Mouse (Mus musculus): ENCODE measurements around the gene Fuom. TPM values are rescaled to one million over a fixed set of nuclear protein-coding genes. Genes with fewer than 3 reads are reported as not detected.

Fuom gene
- polyA plus RNA-seq, 1 experiment from 2014 or later = 37.6 TPM

DNA sequence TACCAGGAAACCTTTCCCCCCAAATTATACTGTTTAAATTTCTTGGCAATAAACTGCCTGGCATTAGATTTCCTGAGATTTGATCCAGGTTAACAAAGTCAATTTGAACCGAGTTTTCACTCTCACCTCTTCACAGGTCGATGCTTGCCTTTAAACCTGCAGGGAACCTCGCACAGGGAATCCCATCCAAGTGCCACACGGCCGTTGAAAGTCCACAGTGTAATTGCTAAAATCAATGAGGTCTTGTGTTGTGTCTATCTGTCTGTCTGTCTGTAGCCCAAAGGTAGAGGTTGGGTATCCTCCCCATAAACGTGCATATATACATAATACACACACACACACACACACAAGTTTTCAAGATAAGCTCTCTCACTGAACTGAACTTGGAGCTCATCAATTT lies 34.8 kb downstream of the Fuom start:
- 75% methylated on average over 6 of the region's 6 CpGs for WGBS
- Histone ChIP-seq H3K27me3 (peaks cover 19% of the 10 kb centered on the region; the same call in 1 of the 2 replicates), H3K9me3 (no peaks in the 10 kb centered on the region), H3K4me1 (replicated peaks) (no peaks in the 10 kb centered on the region), H3K4me3 (no peak overlapping the region), H3K4me2 (no peak overlapping the region), H3K9ac (no peak overlapping the region), H3K27ac (replicated peaks) (no peak overlapping the region), H3K36me3 (peaks cover 21% of the 10 kb centered on the region; the same call in 1 of the 2 replicates)
- no peak for ATAC-seq (ENCODE audit: low FRiP score, low read depth)

DNA sequence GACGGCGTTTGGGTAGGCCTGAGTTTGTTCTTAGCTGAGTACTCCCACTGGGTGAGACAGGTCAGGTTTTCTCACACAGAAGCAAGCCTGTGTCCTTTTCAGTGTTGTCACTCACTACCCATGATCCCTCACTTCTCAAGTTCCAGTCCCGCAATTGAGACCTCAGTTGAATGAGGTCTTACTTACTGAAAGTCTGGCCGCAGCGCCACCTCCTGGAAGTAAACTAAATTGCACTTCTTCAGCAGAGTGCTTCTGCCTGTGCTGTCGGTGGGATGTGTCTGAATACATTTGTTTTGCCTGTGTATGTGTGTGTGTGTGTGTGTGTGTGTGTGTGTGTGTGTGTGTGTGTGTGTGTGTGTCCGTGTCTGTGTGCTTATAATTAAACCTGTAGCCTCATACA lies 39.1 kb downstream of the Fuom start:
- Histone ChIP-seq H3K27me3 (peaks cover 15% of the 10 kb centered on the region; the same call in 1 of the 2 replicates), H3K27ac (replicated peaks) (no peak overlapping the region)
- WGBS = 16% methylated on average over 7 of the region's 7 CpGs

DNA sequence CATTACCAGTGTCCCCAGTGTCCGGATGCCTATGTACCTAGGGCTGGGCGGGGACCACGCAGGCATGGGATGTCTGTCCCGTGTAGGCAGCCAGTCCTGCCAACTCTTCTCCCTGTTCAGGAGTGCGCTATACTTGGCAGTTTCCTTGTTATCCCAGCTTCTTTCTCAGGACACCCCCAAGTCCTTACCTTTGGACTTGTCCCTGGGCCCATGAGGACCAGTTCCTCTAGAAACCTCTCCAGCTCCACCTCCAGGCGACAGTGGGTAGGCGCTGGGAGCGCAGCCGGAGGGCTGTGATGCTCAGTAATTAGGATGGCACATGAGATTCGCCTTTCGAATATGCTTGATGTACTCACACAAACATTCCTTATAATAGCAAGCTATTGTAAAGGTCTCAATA lies 39.9 kb downstream of the Fuom start:
- Histone ChIP-seq H3K4me3 (no peak overlapping the region), H3K4me2 (no peak overlapping the region), H3K27me3 (peaks cover 15% of the 10 kb centered on the region; the same call in 1 of the 2 replicates), H3K4me1 (replicated peaks) (peaks cover 42% of the 10 kb centered on the region), H3K9me3 (no peaks in the 10 kb centered on the region), H3K27ac (replicated peaks) (no peak overlapping the region), H3K9ac (no peak overlapping the region), H3K36me3 (no peaks in the 10 kb centered on the region)
- 0 out of 2 replicates have a peak, but pooled peaks have one; percentile 5 for ATAC-seq (ENCODE audit: low FRiP score, low read depth)
- WGBS = 9% methylated on average over 11 of the region's 11 CpGs

More for the DNA sequence above, 39.1 kb downstream of the Fuom start:
- Histone ChIP-seq H3K9ac (no peak overlapping the region), H3K4me3 (no peak overlapping the region), H3K9me3 (no peaks in the 10 kb centered on the region), H3K36me3 (no peaks in the 10 kb centered on the region), H3K4me1 (replicated peaks) (peaks cover 36% of the 10 kb centered on the region), H3K4me2 (no peak overlapping the region)
- no peak for ATAC-seq (ENCODE audit: low FRiP score, low read depth)

DNA sequence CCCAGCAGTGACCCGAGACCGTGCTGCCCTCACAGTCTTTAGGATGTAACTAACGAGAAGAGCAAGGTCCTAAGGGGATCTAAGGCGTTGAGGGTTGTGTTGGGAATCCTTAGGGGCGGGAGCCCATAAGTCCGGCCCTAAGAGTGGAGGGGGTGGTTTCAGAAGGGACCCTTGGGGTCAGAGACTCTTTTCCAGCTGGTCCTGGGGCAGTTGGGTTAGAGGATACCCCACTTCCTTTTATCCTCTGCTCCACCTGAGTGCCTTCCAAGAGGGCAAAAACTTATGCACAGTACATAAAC lies 40.5 kb downstream of the Fuom start:
- ATAC-seq (ENCODE audit: low FRiP score, low read depth) = peak; percentile 3; the same call in 1 of the 2 replicates
- H3K9me3 ChIP-seq = no peaks in the 10 kb centered on the region
- peaks cover 46% of the 10 kb centered on the region for H3K4me1 ChIP-seq (replicated peaks)
- H3K4me3 ChIP-seq = peak overlapping the region; percentile 40
- no peaks in the 10 kb centered on the region for H3K36me3 ChIP-seq
- H3K27me3 ChIP-seq = peaks cover 15% of the 10 kb centered on the region; the same call in 1 of the 2 replicates
- H3K4me2 ChIP-seq = peak overlapping the region; percentile 91
- no peak overlapping the region for H3K27ac ChIP-seq (replicated peaks)
- WGBS = 3% methylated on average over 6 of the region's 6 CpGs
- H3K9ac ChIP-seq = peak overlapping the region; percentile 55; the same call in 1 of the 2 replicates

DNA sequence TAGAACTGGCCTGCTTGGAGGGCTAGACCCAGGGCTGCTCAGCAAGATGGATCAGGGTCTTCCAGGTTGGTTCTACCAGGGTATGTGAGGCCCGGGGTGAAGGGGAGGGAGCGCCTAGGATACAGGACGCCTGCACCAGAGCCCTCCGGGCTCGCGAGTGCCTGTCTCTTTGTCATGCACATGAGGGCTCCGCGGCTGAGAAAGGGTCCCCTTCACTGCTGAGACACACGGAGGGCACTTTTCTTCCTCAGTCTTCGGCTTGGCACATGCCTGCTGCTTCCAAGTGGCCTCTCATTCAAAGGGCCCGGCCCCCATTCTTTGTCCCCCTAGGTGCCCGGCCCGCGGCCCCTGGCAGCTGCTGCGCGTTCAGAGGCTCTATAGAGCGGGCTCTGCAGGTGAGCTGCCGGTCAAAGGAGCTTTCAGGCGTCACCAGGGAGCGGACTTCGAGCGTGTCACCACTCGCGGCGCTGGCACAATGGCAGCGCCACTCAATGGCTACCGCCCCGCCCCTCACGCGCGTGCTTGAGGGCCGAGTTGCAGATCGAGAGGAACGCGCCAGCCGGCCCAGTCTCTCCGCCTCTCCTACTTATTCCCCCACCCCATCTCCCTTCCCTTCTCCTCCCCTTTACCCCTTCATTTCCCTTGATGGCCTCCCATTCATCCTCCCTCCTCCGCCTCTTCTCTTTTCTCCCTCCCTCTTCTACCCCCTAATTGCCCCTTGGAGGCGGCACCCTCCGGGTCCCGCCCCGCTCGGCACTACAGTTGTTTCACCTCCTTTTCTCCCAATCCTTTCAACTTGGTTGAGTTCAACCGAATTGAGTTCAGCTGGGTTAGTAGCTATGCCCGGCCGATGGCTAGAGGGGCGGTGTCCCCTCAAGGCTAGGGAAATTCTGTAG lies 41.1 kb downstream of the Fuom start:
- Histone ChIP-seq H3K27me3 (peaks cover 15% of the 10 kb centered on the region; the same call in 1 of the 2 replicates), H3K4me1 (replicated peaks) (peaks cover 46% of the 10 kb centered on the region), H3K4me2 (peak overlapping the region; percentile 91), H3K9ac (peak overlapping the region; percentile 55), H3K36me3 (no peaks in the 10 kb centered on the region), H3K4me3 (peak overlapping the region; percentile 40), H3K27ac (replicated peaks) (peak overlapping the region; percentile 42; the same call in 1 of the 2 replicates), H3K9me3 (no peaks in the 10 kb centered on the region)
- WGBS = 1% methylated on average over 47 of the region's 47 CpGs
- peak; percentile 62 for ATAC-seq (ENCODE audit: low FRiP score, low read depth)

DNA sequence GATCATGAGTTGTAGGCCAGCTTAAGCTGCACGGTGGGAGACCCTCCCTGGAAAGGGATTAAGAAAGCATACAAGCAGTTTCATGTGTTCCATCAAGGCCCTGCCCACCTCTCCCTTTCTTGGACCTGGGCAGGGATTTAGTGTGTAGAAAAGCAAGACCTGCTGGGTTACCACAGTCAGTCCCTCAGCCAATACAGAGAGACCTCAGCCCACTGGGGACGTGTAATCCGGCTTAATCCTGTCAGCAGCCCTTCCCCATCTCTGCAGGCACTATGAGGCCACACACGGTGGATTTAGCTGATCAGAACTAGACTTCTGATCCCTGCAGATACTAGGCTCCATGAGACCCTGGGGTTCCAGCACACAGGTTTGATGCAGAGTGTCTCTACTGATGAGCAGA lies 42.6 kb downstream of the Fuom start:
- H3K9me3 ChIP-seq = no peaks in the 10 kb centered on the region
- 19% methylated on average over 4 of the region's 4 CpGs for WGBS
- peaks cover 46% of the 10 kb centered on the region for H3K4me1 ChIP-seq (replicated peaks)
- no peak overlapping the region for H3K4me2 ChIP-seq
- no peak overlapping the region for H3K9ac ChIP-seq
- H3K36me3 ChIP-seq = no peaks in the 10 kb centered on the region
- H3K4me3 ChIP-seq = no peak overlapping the region
- no peak for ATAC-seq (ENCODE audit: low FRiP score, low read depth)
- peaks cover 9% of the 10 kb centered on the region; the same call in 1 of the 2 replicates for H3K27me3 ChIP-seq
- H3K27ac ChIP-seq (replicated peaks) = no peak overlapping the region

DNA sequence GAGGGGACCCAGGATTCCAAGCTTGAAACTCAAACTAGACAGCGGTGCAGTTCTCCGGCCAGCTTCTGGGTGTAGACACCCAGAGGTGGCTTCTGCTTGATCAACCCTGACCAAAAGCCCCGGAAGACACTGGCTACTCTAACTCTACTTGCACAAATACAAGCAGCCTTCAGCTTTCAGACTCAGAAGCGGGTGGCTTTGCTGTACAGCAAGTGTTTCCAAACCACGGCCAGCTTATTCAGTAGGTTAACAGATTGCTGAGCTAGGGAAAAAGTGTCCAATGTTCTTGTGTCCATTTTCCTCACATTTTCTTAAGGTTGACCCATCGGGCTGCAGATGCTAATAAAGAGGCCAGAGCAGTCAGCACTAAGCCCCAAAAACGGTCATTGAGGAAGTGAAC lies 43.7 kb downstream of the Fuom start:
- 5% methylated on average over 7 of the region's 7 CpGs for WGBS
- H3K4me1 ChIP-seq (replicated peaks) = peaks cover 46% of the 10 kb centered on the region
- no peak for ATAC-seq (ENCODE audit: low FRiP score, low read depth)

DNA sequence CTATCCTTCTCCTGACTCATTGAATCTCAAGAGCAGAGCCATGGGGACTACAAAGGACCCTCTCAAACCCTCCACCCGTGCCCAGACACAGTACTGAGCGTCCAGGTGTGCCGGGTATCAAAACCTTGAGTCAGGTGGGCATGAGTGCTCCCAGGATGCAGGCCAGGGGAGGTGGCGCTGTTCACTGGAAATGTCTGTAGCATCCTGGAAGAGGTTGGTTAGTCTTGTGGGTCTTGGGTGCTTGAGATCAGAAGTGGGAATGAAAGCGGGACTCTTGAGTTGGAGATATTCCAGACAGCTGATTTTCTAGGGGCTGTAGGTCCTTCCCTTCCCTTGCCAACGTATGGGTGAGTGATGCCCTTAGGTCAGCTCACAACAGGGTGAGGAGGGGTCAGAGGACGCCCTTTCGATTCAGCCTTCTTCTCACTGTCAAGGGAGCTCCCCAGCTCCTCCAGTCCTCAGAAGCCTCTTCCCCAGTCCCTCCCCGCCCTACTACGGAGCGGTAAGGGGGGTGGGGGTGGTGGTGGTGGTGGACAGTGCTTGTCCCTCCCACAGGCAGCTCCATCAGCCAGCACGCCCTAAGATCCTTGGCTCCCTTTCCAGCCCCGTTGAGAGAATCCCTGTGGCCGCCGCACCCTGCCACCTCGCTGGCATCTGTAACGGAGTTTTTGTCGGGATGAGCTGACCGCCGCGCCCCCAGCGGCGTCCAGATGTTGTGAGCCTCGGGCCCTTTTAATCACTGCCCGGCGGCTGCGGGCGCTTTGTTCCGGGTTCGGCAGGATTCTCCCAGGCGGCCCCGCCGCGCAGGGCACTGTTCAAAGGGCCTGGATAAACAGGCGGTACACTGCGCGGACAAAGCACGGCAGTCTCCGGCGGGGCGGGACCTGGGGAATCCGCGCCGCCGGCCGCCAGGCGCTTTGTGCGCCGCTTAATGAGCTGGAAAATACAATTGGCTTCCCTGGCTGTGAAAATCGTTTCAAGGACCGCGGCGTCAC lies 44.5 kb downstream of the Fuom start:
- H3K4me2 ChIP-seq = peak overlapping the region; percentile 91
- peak; percentile 79 for ATAC-seq (ENCODE audit: low FRiP score, low read depth)
- H3K9me3 ChIP-seq = no peaks in the 10 kb centered on the region
- peak overlapping the region; percentile 89 for H3K27ac ChIP-seq (replicated peaks)
- peaks cover 5% of the 10 kb centered on the region; the same call in 1 of the 2 replicates for H3K27me3 ChIP-seq
- peaks cover 46% of the 10 kb centered on the region for H3K4me1 ChIP-seq (replicated peaks)
- peak overlapping the region; percentile 82 for H3K9ac ChIP-seq
- H3K4me3 ChIP-seq = peak overlapping the region; percentile 54
- no peaks in the 10 kb centered on the region for H3K36me3 ChIP-seq
- 2% methylated on average over 53 of the region's 53 CpGs for WGBS

More for the DNA sequence above, 43.7 kb downstream of the Fuom start:
- Histone ChIP-seq H3K27me3 (peaks cover 6% of the 10 kb centered on the region; the same call in 1 of the 2 replicates), H3K4me3 (peak overlapping the region; percentile 54), H3K9ac (peak overlapping the region; percentile 82), H3K4me2 (peak overlapping the region; percentile 91), H3K9me3 (no peaks in the 10 kb centered on the region), H3K27ac (replicated peaks) (peak overlapping the region; percentile 89), H3K36me3 (no peaks in the 10 kb centered on the region)

DNA sequence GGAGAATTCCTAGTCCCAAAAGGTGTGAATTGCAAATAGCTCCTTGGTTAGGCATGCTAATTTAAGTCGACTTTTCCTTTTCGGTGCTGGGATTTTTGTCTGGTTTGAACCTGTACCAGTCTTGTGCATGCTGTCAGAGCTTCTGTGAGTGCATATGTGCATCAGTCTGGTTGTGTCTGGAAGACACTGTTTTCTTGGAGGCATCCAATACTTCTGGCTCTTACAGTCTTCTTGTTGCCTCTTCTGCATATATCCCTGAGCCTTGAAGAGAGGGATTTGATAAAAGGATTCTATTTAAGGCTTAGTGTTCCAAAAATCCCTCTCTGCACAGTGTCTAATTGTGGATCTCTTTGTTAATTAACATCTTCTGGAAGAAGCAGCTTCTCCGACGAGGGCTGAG lies 48.1 kb downstream of the Fuom start:
- 80% methylated on average over 4 of the region's 4 CpGs for WGBS

DNA sequence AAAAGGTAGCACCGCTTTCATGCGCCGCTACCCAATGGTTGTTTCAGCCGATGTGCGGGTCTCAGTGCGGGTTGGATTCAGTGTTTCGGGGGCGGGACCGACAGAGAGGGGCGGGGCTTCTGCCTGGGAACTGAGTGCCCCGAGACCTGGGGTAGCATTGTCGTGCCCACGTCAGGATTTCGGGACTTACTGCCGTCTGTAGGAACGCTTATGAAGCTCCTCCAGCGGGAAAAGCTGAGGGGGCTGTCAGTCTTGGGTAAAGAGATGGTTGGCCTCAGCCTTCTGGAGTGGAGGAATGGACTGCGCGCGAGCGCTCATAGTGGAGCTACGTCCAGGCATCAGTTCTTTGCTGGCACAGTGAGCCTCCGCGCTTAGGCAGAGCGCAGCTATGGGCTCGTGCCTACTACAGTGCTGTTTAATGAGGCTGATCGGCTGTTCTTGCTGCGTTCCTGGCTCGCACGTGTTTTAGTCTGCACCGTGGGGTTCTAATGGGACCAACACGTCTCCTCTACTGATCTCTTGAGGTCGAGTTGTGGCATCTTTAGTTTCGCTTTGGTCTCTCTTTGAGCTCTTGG lies 53.0 kb downstream of the Fuom start:
- ATAC-seq (ENCODE audit: low FRiP score, low read depth) = peak; percentile 88
- Histone ChIP-seq H3K9me3 (no peaks in the 10 kb centered on the region), H3K4me3 (peak overlapping the region; percentile 52), H3K27ac (replicated peaks) (0 out of 2 replicates have a peak overlapping the region, but pooled peaks have one; percentile 1), H3K9ac (peak overlapping the region; percentile 49), H3K4me2 (peak overlapping the region; percentile 79), H3K27me3 (peaks cover 69% of the 10 kb centered on the region), H3K36me3 (no peaks in the 10 kb centered on the region), H3K4me1 (replicated peaks) (peaks cover 26% of the 10 kb centered on the region)
- under 1% methylated on average over 34 of the region's 34 CpGs for WGBS

More for the DNA sequence above, 48.1 kb downstream of the Fuom start:
- no peaks in the 10 kb centered on the region for H3K9me3 ChIP-seq
- H3K27me3 ChIP-seq = peaks cover 34% of the 10 kb centered on the region
- no peak for ATAC-seq (ENCODE audit: low FRiP score, low read depth)
- peaks cover 28% of the 10 kb centered on the region for H3K4me1 ChIP-seq (replicated peaks)
- H3K27ac ChIP-seq (replicated peaks) = no peak overlapping the region
- H3K4me3 ChIP-seq = no peak overlapping the region
- H3K9ac ChIP-seq = no peak overlapping the region
- no peak overlapping the region for H3K4me2 ChIP-seq
- H3K36me3 ChIP-seq = no peaks in the 10 kb centered on the region
